ENCODE assay signal across 26 mouse cellular contexts in genomic region chrX:20875241-20875640, GRCm38 (mm10). TPM values are rescaled to one million over a fixed set of nuclear protein-coding genes. Genes with fewer than 3 reads are reported as not detected.
DNase-seq lines count a peak whose midpoint lies in the region; ATAC-seq and TF ChIP-seq lines count a peak whose summit lies in the region.
"Had no signal": no experiment of that assay in that cellular context is flagged by ENCODE, and none has a peak within 500 bp of the region (broad histone marks: within the 10 kb centered on the region; RNA-seq: fewer than 3 reads in every experiment).

No protein-coding gene starts in this region.

- no peaks in the 10 kb centered on the region for H3K9me3 ChIP-seq in forebrain, embryonic 16.5 days (ENCODE audit: control insufficient read depth, low read length)
- H3K9me3 ChIP-seq in forebrain, embryonic 12.5 days = no peaks in the 10 kb centered on the region
- H3K9me3 ChIP-seq: embryonic facial prominence, embryonic 10.5 days; embryonic facial prominence, embryonic 13.5 days; hindbrain, embryonic 12.5 days; hindbrain, embryonic 15.5 days had no signal

- no peak overlapping the region for H3K27ac ChIP-seq in forebrain, embryonic 16.5 days (ENCODE audit: low read length)
- no peak overlapping the region for H3K27ac ChIP-seq in forebrain, embryonic 12.5 days
- H3K27ac ChIP-seq in layer of hippocampus, adult 2 months = no peak overlapping the region
- H3K27ac ChIP-seq: embryonic facial prominence, embryonic 10.5 days; embryonic facial prominence, embryonic 13.5 days; gastrocnemius, adult 2 months; hindbrain, embryonic 12.5 days; hindbrain, embryonic 15.5 days had no signal

- no peak for TF ChIP-seq CTCF in layer of hippocampus, adult 2 months (conservative IDR thresholded peaks at IDR 0.05)

- H3K9ac ChIP-seq in forebrain, embryonic 16.5 days (replicated peaks; ENCODE audit: low read depth, low read length) = no peak overlapping the region
- no peak overlapping the region for H3K9ac ChIP-seq in forebrain, embryonic 12.5 days
- H3K9ac ChIP-seq: embryonic facial prominence, embryonic 13.5 days; hindbrain, embryonic 12.5 days; hindbrain, embryonic 15.5 days had no signal

- peak; percentile 45 for ATAC-seq in forebrain, embryonic 16.5 days
- no peak for ATAC-seq in forebrain, embryonic 12.5 days (ENCODE audit: low FRiP score)
- ATAC-seq: CD4-positive, CD25-positive, alpha-beta regulatory T cell, adult 4 months; intestine, postnatal 0 days had no signal

- no peaks in the 10 kb centered on the region for H3K36me3 ChIP-seq in forebrain, embryonic 16.5 days (ENCODE audit: control insufficient read depth, insufficient read depth)
- no peaks in the 10 kb centered on the region for H3K36me3 ChIP-seq in forebrain, embryonic 12.5 days (replicated peaks)
- H3K36me3 ChIP-seq: embryonic facial prominence, embryonic 10.5 days; embryonic facial prominence, embryonic 13.5 days; hindbrain, embryonic 12.5 days; hindbrain, embryonic 15.5 days had no signal

- DNase-seq in ES-CJ7 (ENCODE audit: low read depth, low spot score) (peak; percentile 75), R1 (ENCODE audit: low read depth, low spot score) (peak; percentile 82)
- no peak for DNase-seq in layer of hippocampus, adult 2 months (ENCODE audit: low spot score in 2 of 2)
- no peak for DNase-seq in spleen, postnatal 10 days (ENCODE audit: low spot score in 2 of 2)
- DNase-seq: adrenal gland, adult 2 months; adrenal gland, postnatal 14 days; cerebellum, adult 11-12 months; cerebellum, adult 8-10 months; cerebellum, postnatal 10 days; cerebellum, postnatal 36 days; embryo, embryonic 11 days; gastrocnemius, adult 2 months; gastrocnemius, postnatal 14 days; heart, adult 11 months had no signal

- H3K27me3 ChIP-seq in forebrain, embryonic 16.5 days (replicated peaks; ENCODE audit: control insufficient read depth, insufficient read depth, low read length) = no peaks in the 10 kb centered on the region
- H3K27me3 ChIP-seq in forebrain, embryonic 12.5 days = no peaks in the 10 kb centered on the region
- H3K27me3 ChIP-seq: embryonic facial prominence, embryonic 13.5 days; hindbrain, embryonic 12.5 days; hindbrain, embryonic 15.5 days had no signal

- no peak overlapping the region for H3K4me3 ChIP-seq in forebrain, embryonic 16.5 days (replicated peaks; ENCODE audit: low read length)
- H3K4me3 ChIP-seq in forebrain, embryonic 12.5 days (replicated peaks) = no peak overlapping the region
- no peak overlapping the region for H3K4me3 ChIP-seq in layer of hippocampus, adult 2 months
- H3K4me3 ChIP-seq: embryonic facial prominence, embryonic 10.5 days; embryonic facial prominence, embryonic 13.5 days; erythroblast, embryonic 14.5 days; gastrocnemius, adult 2 months; hindbrain, embryonic 12.5 days; hindbrain, embryonic 15.5 days had no signal

- no peak overlapping the region for H3K4me2 ChIP-seq in forebrain, embryonic 16.5 days (ENCODE audit: low read length)
- no peak overlapping the region for H3K4me2 ChIP-seq in forebrain, embryonic 12.5 days
- H3K4me2 ChIP-seq: embryonic facial prominence, embryonic 13.5 days; heart, embryonic 11.5 days; hindbrain, embryonic 12.5 days; hindbrain, embryonic 15.5 days had no signal

- H3K4me1 ChIP-seq in forebrain, embryonic 16.5 days (replicated peaks; ENCODE audit: control insufficient read depth, insufficient read depth, low read length) = no peaks in the 10 kb centered on the region
- peaks cover 4% of the 10 kb centered on the region; the same call in 1 of the 2 replicates for H3K4me1 ChIP-seq in forebrain, embryonic 12.5 days
- H3K4me1 ChIP-seq: embryonic facial prominence, embryonic 13.5 days; hindbrain, embryonic 12.5 days; hindbrain, embryonic 15.5 days had no signal

- 16% methylated on average over 3 of the region's 3 CpGs for WGBS in forebrain, embryonic 16.5 days
- WGBS in forebrain, embryonic 12.5 days = 14% methylated on average over 3 of the region's 3 CpGs

RNA-seq across cellular contexts. Expression of gene Timp1, which starts 5.3 kb away (rescaled TPM):
- polyA plus RNA-seq in forebrain, embryonic 16.5 days (2015; fragmentation: Nextera tagmentation; extraction: Ambion mirVana) = 2.4 and 3.4 TPM in 2 replicates
- 3.3 and 4.2 TPM in 2 replicates for polyA plus RNA-seq in forebrain, embryonic 12.5 days (2016; fragmentation: Nextera tagmentation; extraction: Ambion mirVana)
- total RNA-seq in layer of hippocampus, adult 2 months (2021) = not detected
- total RNA-seq: hematopoietic stem cell, adult 5-6 weeks had no signal
- polyA plus RNA-seq: erythroblast, embryonic 14.5 days had no signal

RNA-seq across cellular contexts. Expression of gene Syn1, which starts 45.6 kb away (rescaled TPM):
- 37.5 and 37.7 TPM in 2 replicates for polyA plus RNA-seq in forebrain, embryonic 16.5 days (2015; fragmentation: Nextera tagmentation; extraction: Ambion mirVana)
- 15.4 and 17.8 TPM in 2 replicates for polyA plus RNA-seq in forebrain, embryonic 12.5 days (2016; fragmentation: Nextera tagmentation; extraction: Ambion mirVana)
- total RNA-seq in layer of hippocampus, adult 2 months (2021) = 100 to 1,000 TPM; 453 to 456 TPM
- total RNA-seq: hematopoietic stem cell, adult 5-6 weeks had no signal
- polyA plus RNA-seq: erythroblast, embryonic 14.5 days; heart, postnatal 0 days had no signal

RNA-seq across cellular contexts. Expression of gene Cfp, which starts 56.1 kb away (rescaled TPM):
- 4.4 and 6.4 TPM in 2 replicates for polyA plus RNA-seq in forebrain, embryonic 16.5 days (2015; fragmentation: Nextera tagmentation; extraction: Ambion mirVana)
- 4.2 and 6.0 TPM in 2 replicates for polyA plus RNA-seq in forebrain, embryonic 12.5 days (2016; fragmentation: Nextera tagmentation; extraction: Ambion mirVana)
- 10 to 100 TPM; 12.6 to 20.6 TPM for total RNA-seq in layer of hippocampus, adult 2 months (2021)

Comparison
In these comparisons a context has a peak if more than half of its experiments do, and no peak if none do; other contexts are left out.
1. DNase-seq: peak in ES-CJ7 (single experiment) and R1 (single experiment); none in layer of hippocampus, adult 2 months (0 of 2) and spleen, postnatal 10 days (0 of 2).